Mouse (Mus musculus): ENCODE data around the gene Erbb2.

- TF ChIP-seq CTCF (IDR thresholded peaks at IDR 0.05; ENCODE audit: extremely low read depth, insufficient read depth, insufficient read length, insufficient replicate concordance): no peak
- no peak for TF ChIP-seq POLR2A (IDR thresholded peaks at IDR 0.05; ENCODE audit: low read depth, low read length)
Observed at GRCm38 (mm10) chr11:98485749-98486148, 73.5 kb downstream of the Erbb2 start.

Measured in spleen, adult 2 months (tissue).